Mouse (Mus musculus) olfactory bulb, adult 2 months (tissue): ENCODE measurements around the gene Kmt2a.

Experiments used
- CTCF ChIP-seq: fragments of 200-500 bp; IDR thresholded peaks from 2 replicates; pipeline ENCODE4 v1.5.1; 2012; ENCODE audit warnings: low read depth, mild to moderate bottlenecking, low read length, moderate library complexity; ENCODE audit not compliant: insufficient read depth
- POLR2A ChIP-seq: fragments of 200-500 bp; IDR thresholded peaks from 2 replicates; pipeline ENCODE4 v1.6.1; 2012; ENCODE audit warnings: mild to moderate bottlenecking, low read depth, low read length, moderate library complexity; ENCODE audit not compliant: insufficient read depth

GRCm38 (mm10) chr9:44868336-44869094 lies 12.6 kb downstream of the Kmt2a start:
- TF ChIP-seq CTCF = no peak
- no peak for TF ChIP-seq POLR2A
